Comparison of ENCODE assay signal across 19 mouse cellular contexts in the genomic region with DNA sequence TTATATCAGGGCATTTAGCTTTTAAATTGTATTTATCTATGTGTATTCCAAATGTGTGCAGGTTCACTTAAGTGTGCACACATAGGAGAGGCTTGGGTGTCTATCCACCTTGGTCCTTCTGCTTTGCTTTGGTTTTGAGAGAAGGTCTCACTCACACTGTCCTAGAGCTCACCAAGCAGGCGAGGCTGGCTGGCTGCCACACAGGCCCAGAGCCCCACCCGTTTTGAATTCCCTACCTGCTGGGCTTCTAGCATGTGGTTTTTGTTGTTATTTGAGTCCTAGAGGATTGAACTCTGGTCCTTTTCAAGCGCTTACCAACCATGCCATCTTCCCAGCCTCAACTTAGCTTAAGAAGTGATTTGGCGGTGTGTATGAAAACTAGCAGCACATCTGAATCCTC. TPM values are rescaled to one million over a fixed set of nuclear protein-coding genes. Genes with fewer than 3 reads are reported as not detected.
A peak's percentile ranks its signal among the peaks of the same experiment; 100 is the strongest.
DNase-seq lines count a peak whose midpoint lies in the region; ATAC-seq lines count a peak whose summit lies in the region.
"Had no signal": no experiment of that assay in that cellular context is flagged by ENCODE, and none has a peak within 500 bp of the region (broad histone marks: within the 10 kb centered on the region; RNA-seq: fewer than 3 reads in every experiment).

No protein-coding gene starts in this region.

- peaks cover 99% of the 10 kb centered on the region for H3K36me3 ChIP-seq in heart, embryonic 13.5 days
- peaks cover 99% of the 10 kb centered on the region for H3K36me3 ChIP-seq in heart, embryonic 10.5 days
- H3K36me3 ChIP-seq in kidney, embryonic 16.5 days (ENCODE audit: insufficient read depth, low read length) = peaks cover 64% of the 10 kb centered on the region

- no peaks in the 10 kb centered on the region for H3K27me3 ChIP-seq in heart, embryonic 13.5 days (replicated peaks)
- no peaks in the 10 kb centered on the region for H3K27me3 ChIP-seq in heart, embryonic 10.5 days (ENCODE audit: insufficient read depth, poor library complexity, severe bottlenecking)
- H3K27me3 ChIP-seq in kidney, embryonic 16.5 days (ENCODE audit: insufficient read depth, low read length) = no peaks in the 10 kb centered on the region
- H3K27me3 ChIP-seq: liver, embryonic 15.5 days had no signal

- H3K4me3 ChIP-seq in heart, embryonic 13.5 days = no peak overlapping the region
- no peak overlapping the region for H3K4me3 ChIP-seq in heart, embryonic 10.5 days
- no peak overlapping the region for H3K4me3 ChIP-seq in kidney, embryonic 16.5 days (ENCODE audit: low read length)
- H3K4me3 ChIP-seq: heart, adult 2 months; liver, embryonic 15.5 days had no signal

- no peak for ATAC-seq in heart, embryonic 13.5 days (ENCODE audit: extremely low read depth, insufficient number of reproducible peaks, low FRiP score, low TSS enrichment)
- ATAC-seq in kidney, embryonic 16.5 days (ENCODE audit: low FRiP score, low TSS enrichment) = no peak
- ATAC-seq: intestine, postnatal 0 days had no signal

- no peak for DNase-seq in heart, embryonic 10.5 days (ENCODE audit: low spot score)
- DNase-seq in kidney, adult 8-10 months = peak; percentile 40 to 55
- peak; percentile 64 to 80 for DNase-seq in cerebellum, postnatal 25 days
- peak; percentile 66 to 76 for DNase-seq in kidney, postnatal 36 days
- no peak for DNase-seq in left cerebral cortex, postnatal 36 days (ENCODE audit: low spot score in 2 of 2)
- DNase-seq: adrenal gland, postnatal 14 days; lung, postnatal 10 days; right cerebral cortex, adult 18-20 months; thymus, adult 2 months had no signal

- intact Hi-C loops in left cerebral cortex, postnatal 36 days (cut with DNase I) = no loop called here

- H3K27ac ChIP-seq in heart, embryonic 13.5 days (replicated peaks) = peak overlapping the region; percentile 45; the same call in 1 of the 2 replicates
- H3K27ac ChIP-seq in heart, embryonic 10.5 days = no peak overlapping the region; the same call in 1 of the 2 replicates
- no peak overlapping the region for H3K27ac ChIP-seq in kidney, embryonic 16.5 days (ENCODE audit: low read length)
- H3K27ac ChIP-seq: heart, adult 2 months; hindbrain, embryonic 14.5 days; liver, embryonic 15.5 days had no signal

- 53% methylated on average over 4 of the region's 4 CpGs for WGBS in heart, embryonic 13.5 days
- WGBS in heart, embryonic 10.5 days = 74% methylated on average over 4 of the region's 4 CpGs
- WGBS in kidney, embryonic 16.5 days = 69% methylated on average over 4 of the region's 4 CpGs

- H3K4me2 ChIP-seq in heart, embryonic 13.5 days = no peak overlapping the region
- H3K4me2 ChIP-seq in kidney, embryonic 16.5 days (replicated peaks; ENCODE audit: low read depth, low read length) = no peak overlapping the region
- H3K4me2 ChIP-seq: hindbrain, embryonic 14.5 days; liver, embryonic 15.5 days had no signal

- peaks cover 4% of the 10 kb centered on the region; the same call in 1 of the 2 replicates for H3K9me3 ChIP-seq in heart, embryonic 13.5 days
- no peaks in the 10 kb centered on the region for H3K9me3 ChIP-seq in heart, embryonic 10.5 days
- peaks cover 6% of the 10 kb centered on the region; the same call in 1 of the 2 replicates for H3K9me3 ChIP-seq in kidney, embryonic 16.5 days (ENCODE audit: low read length)
- H3K9me3 ChIP-seq: liver, embryonic 15.5 days had no signal

- H3K4me1 ChIP-seq in heart, embryonic 13.5 days = peaks cover 41% of the 10 kb centered on the region
- peaks cover 19% of the 10 kb centered on the region for H3K4me1 ChIP-seq in heart, embryonic 10.5 days
- H3K4me1 ChIP-seq in kidney, embryonic 16.5 days (ENCODE audit: insufficient read depth, low read length) = no peaks in the 10 kb centered on the region
- H3K4me1 ChIP-seq: liver, embryonic 15.5 days had no signal

- H3K9ac ChIP-seq in heart, embryonic 13.5 days = no peak overlapping the region
- H3K9ac ChIP-seq in kidney, embryonic 16.5 days (replicated peaks; ENCODE audit: low read length) = no peak overlapping the region
- H3K9ac ChIP-seq: hindbrain, embryonic 14.5 days; liver, embryonic 15.5 days had no signal

RNA-seq across cellular contexts. Expression of a gene that starts 8.8 kb away (rescaled TPM):
- 12.0 and 15.1 TPM in 2 replicates for polyA plus RNA-seq in heart, embryonic 13.5 days (2015; fragmentation: Nextera tagmentation; extraction: Ambion mirVana)
- polyA plus RNA-seq in heart, embryonic 10.5 days (2016; fragmentation: Nextera tagmentation; extraction: Ambion mirVana) = 0.39 and 1.1 TPM in 2 replicates
- 18.2 and 21.0 TPM in 2 replicates for polyA plus RNA-seq in kidney, embryonic 16.5 days (2015; fragmentation: Nextera tagmentation; extraction: Ambion mirVana)
- total RNA-seq in left cerebral cortex, postnatal 36 days (2021) = 1 to 10 TPM in 1 of 2 experiments, under 1 TPM in 1; 0.72 to 1.1 TPM
- total RNA-seq: layer of hippocampus, postnatal 14 days had no signal
- polyA plus RNA-seq: C2C12; forebrain, embryonic 11.5 days; hindbrain, embryonic 14.5 days; neural tube, embryonic 11.5 days had no signal

Comparison
In these comparisons a context has a peak if more than half of its experiments do, and no peak if none do; other contexts are left out.
1. DNase-seq: peak in kidney, adult 8-10 months (2 of 2), cerebellum, postnatal 25 days (2 of 2) and kidney, postnatal 36 days (2 of 2); none in heart, embryonic 10.5 days (single experiment) and left cerebral cortex, postnatal 36 days (0 of 2).